Mouse (Mus musculus) T-helper 17 cell (primary cell): ENCODE results near the gene AA467197.

Experiments used
- in situ Hi-C, 2 experiments: fragments of 300-600 bp; cut with MboI, MseI; formaldehyde crosslinking; loops; 1 replicate in 1 of 2; 2 replicates in 1 of 2; pipeline ENCODE4 v1.15.1; 2025; ENCODE audit warnings: high pct_unique_total_duplicates in 2 of 2

Gene AA467197

GRCm38 (mm10) chr2:122637526-122637997 is 776 bp downstream of the AA467197 start:
- in situ Hi-C loops = loop anchor here (10.0 kb wide), 2 partner anchors 117 to 563 kb away; no protein-coding TSS in a partner anchor

GRCm38 (mm10) chr2:122638029-122638428 is 1.2 kb downstream of the AA467197 start:
- in situ Hi-C loops = loop anchor here (10.0 kb wide), 2 partner anchors 117 to 563 kb away; no protein-coding TSS in a partner anchor

- in situ Hi-C loops = loop anchor here (10.0 kb wide), 2 partner anchors 116 to 564 kb away; no protein-coding TSS in a partner anchor
Measured at GRCm38 (mm10) chr2:122638673-122639072, 1.9 kb downstream of the AA467197 start.

DNA sequence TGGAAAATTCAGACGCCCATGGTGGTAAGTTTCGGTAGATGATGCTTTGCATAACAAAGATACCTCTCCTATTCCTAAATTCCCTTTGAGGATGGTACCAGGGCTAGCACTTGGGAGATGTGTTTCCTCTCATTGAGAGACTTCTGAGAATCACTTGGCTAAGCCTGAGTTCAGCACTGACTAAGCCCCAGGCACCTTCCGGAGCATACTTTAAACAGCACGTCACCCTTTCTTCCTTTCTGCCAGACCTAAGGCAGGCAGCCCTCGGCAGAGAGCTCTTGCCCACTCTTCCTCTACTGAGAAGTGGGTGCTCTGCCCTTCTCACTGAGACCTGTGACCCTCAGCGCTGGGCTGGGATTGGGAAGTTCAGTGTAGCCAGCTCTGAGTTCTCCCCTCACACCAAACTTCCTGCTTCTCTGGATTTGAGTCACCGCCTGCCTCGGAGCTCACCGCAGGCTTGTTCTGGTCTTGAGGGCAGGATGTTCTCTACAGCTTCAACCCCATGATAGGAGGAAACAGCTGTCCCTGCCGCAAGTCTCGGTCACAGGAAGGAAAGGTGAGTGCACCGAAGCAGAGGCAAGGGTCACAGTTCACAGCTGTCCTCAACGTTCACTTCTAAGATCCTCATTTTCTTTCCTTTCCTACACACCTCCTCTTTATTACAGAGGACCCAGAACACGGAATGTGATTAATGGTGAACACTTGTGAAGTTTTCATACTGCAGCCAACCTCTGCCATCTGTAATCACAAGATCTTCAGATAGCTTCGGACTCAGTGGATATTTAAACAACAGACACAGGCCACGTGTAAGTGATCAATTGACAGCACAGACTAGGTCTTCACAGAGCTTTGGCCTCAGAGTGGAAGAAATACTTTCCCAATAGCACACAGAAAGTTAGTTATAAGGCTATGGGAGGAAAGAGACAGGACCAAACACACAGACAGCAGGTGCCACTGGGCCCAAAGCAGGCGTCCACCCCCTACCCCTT is 15.6 kb downstream of the AA467197 start:
- in situ Hi-C loops = no loop called here

GRCm38 (mm10) chr2:122656052-122656451 is 19.3 kb downstream of the AA467197 start:
- in situ Hi-C loops = no loop called here

DNA sequence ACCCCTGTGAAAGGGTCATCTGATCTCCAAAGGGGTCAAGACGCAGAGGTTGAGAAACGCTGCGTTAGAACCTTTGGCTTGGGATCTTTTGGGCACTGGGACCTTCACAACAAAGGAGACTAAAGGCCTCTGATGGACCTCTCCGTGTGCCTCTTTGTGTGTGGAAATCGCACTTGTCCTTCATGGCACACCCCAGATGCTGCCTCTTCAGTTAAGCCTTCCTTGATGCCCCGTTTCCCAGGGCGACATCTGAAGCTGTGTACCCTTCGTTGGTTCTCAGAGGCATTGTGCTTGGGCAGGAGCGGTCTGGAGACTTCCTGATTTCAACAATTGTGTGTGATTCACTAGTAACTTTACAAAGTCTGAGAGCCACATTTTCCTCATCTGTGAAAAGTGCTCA is 20.0 kb downstream of the AA467197 start:
- in situ Hi-C loops = no loop called here

DNA sequence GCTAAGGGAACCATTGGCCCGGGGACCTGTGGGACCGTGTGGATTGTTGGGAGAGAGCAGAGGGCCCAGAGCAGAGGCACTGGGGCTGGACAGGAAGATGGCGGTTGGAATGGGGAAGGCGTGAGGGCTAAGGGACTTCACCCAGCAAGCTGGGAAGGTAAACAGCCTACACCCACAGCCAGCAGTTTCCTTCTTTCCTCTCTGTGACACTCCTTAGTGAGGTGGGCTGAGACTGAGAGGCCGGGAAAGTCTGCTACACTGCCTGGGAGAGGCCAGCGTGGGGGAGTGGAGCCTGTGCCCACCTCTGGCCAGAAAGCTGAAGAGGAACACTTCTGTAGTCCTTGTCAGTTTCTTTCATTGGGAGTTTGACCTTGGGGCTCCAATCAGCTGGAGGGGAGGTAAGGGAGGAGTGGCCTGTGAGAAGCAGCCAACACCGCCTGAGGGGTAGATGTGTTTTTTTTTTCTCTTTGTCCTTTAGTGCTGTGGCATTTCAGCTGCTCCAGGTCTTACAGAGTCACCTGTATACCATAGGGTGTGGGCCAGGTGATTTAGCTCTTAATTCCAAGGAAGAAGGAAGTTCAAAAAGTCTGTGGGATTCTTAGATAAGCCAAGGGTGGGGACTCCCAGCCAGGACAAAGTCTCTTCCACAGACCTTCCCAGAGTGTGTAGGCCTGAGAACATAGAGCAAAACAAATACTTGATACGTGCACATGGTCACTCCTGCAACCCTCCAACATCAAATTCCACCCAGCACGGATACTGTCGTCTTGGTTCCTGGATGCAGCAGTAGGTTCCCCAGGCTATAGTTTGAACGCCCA is 21.1 kb downstream of the AA467197 start:
- in situ Hi-C loops = no loop called here

DNA sequence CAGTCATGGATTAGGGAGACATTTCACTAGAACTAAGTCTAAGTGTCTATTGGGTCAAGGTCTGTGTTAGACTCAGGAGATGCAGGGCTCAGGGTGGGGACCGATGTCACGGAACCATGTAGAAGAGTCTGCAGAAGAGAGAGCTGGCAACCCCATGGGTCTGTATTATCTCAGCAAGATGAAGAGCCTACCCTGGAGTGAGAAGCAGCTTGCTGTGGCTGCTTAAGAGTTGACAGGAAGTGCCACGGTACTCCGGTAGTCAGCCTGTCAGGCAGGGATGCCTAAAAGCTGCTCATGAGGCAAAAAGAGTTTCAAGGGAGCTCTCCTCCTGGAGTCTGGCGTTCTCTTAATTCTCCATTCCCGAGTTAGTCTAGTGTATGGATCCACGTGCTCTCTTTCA is 23.0 kb downstream of the AA467197 start:
- in situ Hi-C loops = no loop called here

DNA sequence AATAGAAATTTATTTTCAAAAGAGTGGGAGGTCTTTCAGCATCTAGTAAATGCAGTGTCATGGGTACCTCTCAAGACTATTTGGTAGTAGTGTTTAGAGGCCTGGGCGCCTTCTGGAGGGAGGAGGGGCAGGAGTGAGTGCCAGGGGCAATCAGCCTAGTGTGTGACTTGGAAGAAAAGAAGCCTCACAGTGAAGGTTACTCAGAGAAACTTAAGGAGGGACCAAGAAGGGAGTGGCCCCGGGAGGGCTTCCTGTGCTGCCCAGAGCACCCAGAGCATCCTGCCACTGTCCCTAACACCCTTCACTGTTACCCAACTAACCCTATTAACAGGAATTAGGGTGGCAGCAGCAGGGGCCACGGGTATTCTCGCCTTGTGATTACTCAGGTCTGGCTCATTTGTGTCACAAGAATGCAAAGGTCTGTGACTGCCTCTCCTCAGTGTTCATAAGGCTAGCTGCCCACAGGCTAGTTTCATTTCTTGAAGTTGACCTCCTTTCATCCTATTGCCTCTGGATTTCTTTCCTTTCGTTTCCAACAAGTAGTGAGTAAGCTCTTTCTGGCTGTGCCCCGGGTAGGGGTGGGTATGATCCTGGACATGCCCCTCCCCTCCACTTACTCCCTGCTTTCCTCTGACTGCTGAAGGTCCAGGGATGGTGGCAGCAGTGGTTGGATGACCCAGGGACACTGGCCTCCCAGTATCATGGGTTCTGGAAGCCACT is 28.6 kb downstream of the AA467197 start:
- in situ Hi-C loops = loop anchor here (5.0 kb wide), 3 partner anchors 33 to 293 kb away; partner anchors contain the start of gene Bloc1s6 (in 1 of the 2)

DNA sequence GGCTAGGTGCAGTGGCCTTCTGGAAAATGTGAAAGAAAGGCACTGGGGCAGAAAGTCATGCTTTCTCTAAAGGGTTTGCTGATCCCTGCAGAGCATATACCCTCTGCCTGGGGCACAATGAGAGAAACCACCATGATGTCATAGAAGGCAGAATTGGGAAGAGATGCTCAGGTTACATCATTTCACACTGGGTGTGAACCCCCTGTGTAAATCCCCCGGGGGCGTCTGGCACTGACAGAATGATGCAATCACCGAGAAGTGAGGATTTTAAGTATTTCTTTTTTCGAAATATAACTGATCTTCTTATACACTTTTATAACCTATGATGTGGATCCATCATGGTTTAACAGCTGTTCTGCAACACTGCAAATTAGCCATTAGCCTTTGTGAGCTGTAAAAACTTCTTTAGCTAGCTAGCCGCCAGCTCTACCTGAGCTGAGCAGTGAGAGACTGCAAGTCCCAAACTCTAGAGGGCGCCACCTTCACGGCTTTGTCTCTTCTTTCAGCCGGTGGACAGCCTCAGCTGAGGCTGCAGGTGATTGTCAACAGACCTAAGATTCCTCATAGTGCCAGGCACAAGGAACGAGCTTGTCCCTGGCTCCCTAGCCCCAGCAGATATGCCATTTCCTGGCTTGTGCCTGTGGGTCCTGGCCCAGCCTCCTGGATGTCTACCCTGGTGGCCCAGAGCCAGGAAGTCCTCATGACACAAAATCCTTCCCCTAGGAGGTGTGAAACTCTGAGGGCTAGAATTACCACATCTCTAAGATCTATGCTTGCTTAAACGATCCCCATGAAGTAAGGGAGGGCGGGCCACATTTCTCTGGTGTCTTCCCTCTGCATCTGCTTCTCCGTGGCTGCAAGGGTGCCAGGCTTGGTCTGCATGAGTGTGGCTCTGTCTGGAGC is 29.4 kb downstream of the AA467197 start:
- in situ Hi-C loops = loop anchor here (5.0 kb wide), 3 partner anchors 34 to 294 kb away; partner anchors contain the start of gene Bloc1s6 (in 1 of the 2)

DNA sequence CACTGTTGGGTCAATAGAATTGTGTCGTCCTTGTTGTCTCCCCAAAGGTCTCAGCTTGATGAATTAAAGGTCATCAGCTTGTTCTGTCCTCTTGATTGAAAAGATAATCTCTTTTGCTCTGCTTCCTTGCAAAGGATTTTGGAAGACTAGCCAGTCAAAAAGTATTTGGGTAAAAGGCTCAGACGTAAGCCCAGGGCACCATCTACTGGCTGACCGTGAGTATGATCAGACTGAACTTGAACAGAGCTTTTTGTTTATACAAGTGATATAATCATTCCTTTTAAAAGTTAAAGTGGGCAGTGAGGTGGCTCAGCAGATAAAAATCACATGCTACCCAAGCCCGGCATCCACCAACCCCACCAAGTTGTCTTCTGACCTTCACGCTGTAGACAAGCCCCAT is 31.1 kb downstream of the AA467197 start:
- in situ Hi-C loops = loop anchor here (5.0 kb wide), 3 partner anchors 36 to 296 kb away; partner anchors contain the start of gene Bloc1s6 (in 1 of the 2)

GRCm38 (mm10) chr2:122671714-122672113 is 34.9 kb downstream of the AA467197 start:
- in situ Hi-C loops = loop anchor here (5.0 kb wide), 2 partner anchors 39 to 99 kb away; no protein-coding TSS in a partner anchor

DNA sequence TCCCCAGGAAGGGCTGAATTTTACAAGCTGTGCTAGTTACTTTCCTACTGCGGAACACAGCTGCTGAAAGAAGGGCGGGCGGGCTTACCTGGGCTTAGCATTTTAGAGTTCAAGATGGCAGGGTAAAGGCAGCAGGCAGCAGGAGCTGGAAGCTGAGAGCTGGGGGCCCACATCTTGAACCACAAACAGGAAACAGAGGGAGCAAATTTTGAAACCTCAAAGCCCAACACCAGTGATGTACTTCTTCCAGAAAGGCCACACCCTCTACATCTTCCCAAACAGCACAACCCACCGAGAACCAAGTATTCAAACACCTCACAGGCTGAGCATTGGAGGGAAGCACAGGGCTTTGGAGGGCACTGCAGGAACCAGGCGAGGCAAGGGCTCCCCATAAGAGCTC is 36.1 kb downstream of the AA467197 start:
- in situ Hi-C loops = loop anchor here (5.0 kb wide), 2 partner anchors 41 to 101 kb away; no protein-coding TSS in a partner anchor

DNA sequence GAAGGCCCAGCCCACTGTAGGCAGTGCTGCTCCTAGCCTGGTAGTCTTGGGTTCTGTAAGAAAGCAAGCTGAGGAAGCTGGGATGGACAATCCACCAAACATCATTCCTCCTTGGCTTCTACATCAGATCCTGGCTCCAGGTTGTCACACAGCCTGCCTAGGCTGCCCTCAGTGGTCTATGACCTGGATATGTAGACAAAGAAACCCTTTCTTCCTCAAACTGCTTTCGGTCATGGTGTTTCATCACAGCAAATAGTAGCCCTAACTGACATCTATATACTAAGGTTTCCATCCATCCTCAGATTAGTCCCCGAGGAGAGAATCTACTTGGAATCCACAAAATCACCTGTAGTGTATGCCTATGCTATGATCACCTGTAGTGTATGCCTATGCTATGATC is 38.3 kb downstream of the AA467197 start:
- in situ Hi-C loops = loop anchor here in 1 of 2 experiments (5.0 kb wide), 2 partner anchors 77 to 103 kb away; no protein-coding TSS in a partner anchor

DNA sequence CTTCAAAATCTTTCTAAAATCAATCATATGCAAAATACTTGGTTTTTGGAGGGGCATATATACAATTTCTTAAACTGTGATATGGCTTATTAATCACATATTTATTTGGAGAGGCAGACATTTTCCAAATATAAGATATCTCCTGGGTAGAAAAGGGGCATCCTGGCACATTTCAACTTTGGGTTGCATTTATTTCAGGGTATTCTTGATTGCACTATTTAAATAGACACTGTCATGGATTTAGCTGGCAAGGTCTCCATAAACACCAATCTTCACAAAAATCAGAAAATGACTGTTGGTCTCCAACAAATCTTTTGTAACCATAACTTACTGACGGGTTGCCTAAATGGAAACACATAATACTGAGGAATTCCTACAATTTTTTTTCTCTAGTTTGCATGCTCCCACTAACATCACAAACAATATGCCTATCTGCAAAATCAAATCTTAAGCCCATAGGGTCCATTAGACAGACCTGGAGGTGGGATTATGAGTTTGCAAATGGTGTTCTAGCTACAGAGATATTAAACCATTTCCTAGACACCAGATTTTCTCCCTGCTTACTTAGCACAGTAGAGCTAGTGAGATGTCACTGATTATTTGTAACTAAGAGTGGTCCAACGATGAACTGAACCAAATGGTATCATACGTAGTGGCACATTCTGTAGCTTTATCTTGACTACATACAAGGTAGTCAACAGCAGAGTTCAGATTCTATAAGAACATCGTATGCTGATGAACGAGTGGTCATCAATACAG is 44.8 kb downstream of the AA467197 start:
- in situ Hi-C loops = no loop called here

DNA sequence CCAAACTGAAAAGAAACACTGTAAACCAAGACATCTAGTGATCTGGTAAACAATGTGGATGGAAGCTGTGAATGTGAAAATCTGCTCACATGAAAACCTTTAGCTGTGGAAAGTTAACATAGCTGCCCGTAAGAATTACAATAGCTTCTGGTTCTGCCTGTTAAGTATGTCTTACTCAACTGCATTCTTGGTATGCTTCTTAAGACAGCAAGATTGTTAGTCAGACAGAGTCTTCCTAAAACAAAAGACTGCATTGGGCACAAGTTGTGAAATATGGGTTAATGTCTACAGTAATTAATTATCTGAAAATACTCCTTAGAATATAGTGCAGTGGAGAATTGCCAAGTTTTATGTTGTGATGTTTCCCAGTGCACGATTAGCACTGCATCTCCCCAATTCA is 45.7 kb downstream of the AA467197 start:
- in situ Hi-C loops = no loop called here

- in situ Hi-C loops = no loop called here
Measured at GRCm38 (mm10) chr2:122683641-122684040, 46.9 kb downstream of the AA467197 start.

DNA sequence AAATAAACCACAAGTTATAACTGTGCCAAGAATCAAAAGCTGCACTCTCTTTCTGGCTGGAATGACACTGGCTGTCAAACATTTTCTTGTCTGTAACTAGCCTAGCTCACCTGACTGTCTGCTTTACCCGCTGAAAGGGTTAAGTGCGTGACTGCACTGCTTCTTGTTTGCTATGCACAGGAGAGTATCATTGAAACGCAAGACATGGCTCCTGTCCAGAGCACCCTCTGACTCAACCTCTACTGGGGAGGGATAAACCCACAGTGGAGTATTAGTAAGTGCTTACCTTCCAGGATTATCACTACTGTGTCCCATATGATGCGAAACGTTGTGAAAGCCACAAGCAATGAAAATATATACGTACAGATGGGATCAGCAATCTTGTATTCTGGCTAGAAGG is 49.9 kb downstream of the AA467197 start:
- in situ Hi-C loops = no loop called here
